Mouse (Mus musculus) embryonic facial prominence, embryonic 14.5 days (tissue): ENCODE results near the gene Nob1. TPM values are rescaled to one million over a fixed set of nuclear protein-coding genes. Genes with fewer than 3 reads are reported as not detected.

Experiments
- ATAC-seq: fragments of 200-750 bp; cut with Nextera tagmentation; 2 replicates; pipeline ENCODE4 v1.8.0; 2017; ENCODE audit warnings: low read depth, moderate number of reproducible peaks, moderate TSS enrichment
- DNase-seq: peaks from one replicate; pipeline ENCODE4 v3.0.0-alpha.2; 2015; ENCODE audit warnings: low spot score
- H3K27ac ChIP-seq: fragments of 300-500 bp; sonication (generic); replicated peaks from 2 replicates; pipeline ENCODE4 v1.5.1; 2014; ENCODE audit warnings: low read depth, mild to moderate bottlenecking, low read length, moderate library complexity
- H3K27me3 ChIP-seq: fragments of 300-500 bp; sonication (generic); replicated peaks from 2 replicates; pipeline ENCODE4 v1.6.1; 2014; ENCODE audit warnings: low read length; ENCODE audit not compliant: control insufficient read depth, insufficient read depth
- H3K36me3 ChIP-seq: fragments of 300-500 bp; sonication (generic); 2 replicates; pipeline ENCODE4 v1.6.1; 2014; ENCODE audit warnings: low read length, mixed read lengths; ENCODE audit not compliant: control insufficient read depth, insufficient read depth
- H3K4me1 ChIP-seq: fragments of 300-500 bp; sonication (generic); 2 replicates; pipeline ENCODE4 v1.6.1; 2014; ENCODE audit warnings: antibody characterized with exemption, low read length; ENCODE audit not compliant: control insufficient read depth, insufficient read depth
- H3K4me2 ChIP-seq: fragments of 300-500 bp; sonication (generic); 2 replicates; pipeline ENCODE4 v1.6.1; 2014; ENCODE audit warnings: low read depth, mild to moderate bottlenecking, low read length, moderate library complexity, mixed read lengths
- H3K4me3 ChIP-seq: fragments of 300-500 bp; sonication (generic); 2 replicates; pipeline ENCODE4 v1.5.1; 2014; ENCODE audit warnings: low read depth, mild to moderate bottlenecking, low read length
- H3K9ac ChIP-seq: fragments of 300-500 bp; sonication (generic); 2 replicates; pipeline ENCODE4 v1.6.1; 2014; ENCODE audit warnings: low read depth, mild to moderate bottlenecking, low read length, moderate library complexity, mixed read lengths
- H3K9me3 ChIP-seq: fragments of 300-500 bp; sonication (generic); 2 replicates; pipeline ENCODE4 v1.6.1; 2016; ENCODE audit warnings: low read length; ENCODE audit not compliant: control insufficient read depth
- WGBS: fragments of 180-500 bp; shearing (Covaris S2); extraction: QIAGEN DNeasy Blood & Tissue Kit; methylation state at CpG from one replicate; pipeline ENCODE4 v1.1.7; 2014; 5-methylcytosine and 5-hydroxymethylcytosine counted together
- polyA plus RNA-seq: library from polyadenylated mRNA; unstranded; fragments of >200 nt; fragmentation: Nextera tagmentation; extraction: Ambion mirVana; gene quantifications from 2 replicates; pipeline ENCODE4 v1.2.1, GENCODE M21; 2014

The Nob1 gene
- polyA plus RNA-seq, 1 experiment from 2014 or later = 42.8 TPM

GRCm38 (mm10) chr8:107444626-107445025 is 19.8 kb upstream of the Nob1 start:
- WGBS = 64% methylated on average over 3 of the region's 3 CpGs
- H3K27me3 ChIP-seq = no peaks in the 10 kb centered on the region
- ATAC-seq = no peak

GRCm38 (mm10) chr8:107439880-107440625 is 15.2 kb upstream of the Nob1 start:
- DNase-seq (no peak), ATAC-seq (no peak)
- no peak overlapping the region for H3K27ac ChIP-seq
- H3K9me3 ChIP-seq = no peaks in the 10 kb centered on the region
- no peaks in the 10 kb centered on the region for H3K27me3 ChIP-seq
- H3K36me3 ChIP-seq = no peaks in the 10 kb centered on the region
- H3K4me1 ChIP-seq = peaks cover 17% of the 10 kb centered on the region
- no peak overlapping the region for H3K4me3 ChIP-seq
- 85% methylated on average over 3 of the region's 3 CpGs for WGBS
- no peak overlapping the region for H3K9ac ChIP-seq
- H3K4me2 ChIP-seq = no peak overlapping the region

More at GRCm38 (mm10) chr8:107444626-107445025, 19.8 kb upstream of the Nob1 start:
- no peak overlapping the region for H3K4me3 ChIP-seq
- H3K4me2 ChIP-seq = no peak overlapping the region
- H3K9me3 ChIP-seq = no peaks in the 10 kb centered on the region
- no peaks in the 10 kb centered on the region for H3K36me3 ChIP-seq
- peak overlapping the region; percentile 58 for H3K27ac ChIP-seq
- no peak overlapping the region for H3K9ac ChIP-seq
- H3K4me1 ChIP-seq = peaks cover 13% of the 10 kb centered on the region; the same call in 1 of the 2 replicates
- DNase-seq = peak; percentile 65

- ATAC-seq (no peak), DNase-seq (no peak)
- Histone ChIP-seq H3K9ac (no peak overlapping the region; the same call in 1 of the 2 replicates), H3K4me2 (no peak overlapping the region; the same call in 1 of the 2 replicates), H3K4me1 (peaks cover 8% of the 10 kb centered on the region), H3K27ac (no peak overlapping the region), H3K9me3 (no peaks in the 10 kb centered on the region), H3K27me3 (no peaks in the 10 kb centered on the region), H3K36me3 (no peaks in the 10 kb centered on the region), H3K4me3 (no peak overlapping the region)
- WGBS = 66% methylated on average over 2 of the region's 2 CpGs
Measured at GRCm38 (mm10) chr8:107437711-107438110, 12.9 kb upstream of the Nob1 start.

GRCm38 (mm10) chr8:107436841-107437421 is 12.1 kb upstream of the Nob1 start:
- ATAC-seq = 0 out of 2 replicates have a peak, but pooled peaks have one; percentile 15

GRCm38 (mm10) chr8:107435962-107436831 is 11.3 kb upstream of the Nob1 start, which contains the start of gene Wwp2:
Gene Wwp2 (plus strand): TSS chr8:107436365.
- peak; percentile 84 for DNase-seq
- Histone ChIP-seq H3K9me3 (no peaks in the 10 kb centered on the region), H3K36me3 (no peaks in the 10 kb centered on the region), H3K4me2 (peak within 1 kb of the TSS; percentile 82), H3K4me3 (peak within 1 kb of the TSS; percentile 85), H3K27ac (peak within 1 kb of the TSS; percentile 92), H3K27me3 (no peaks in the 10 kb centered on the region), H3K9ac (peak within 1 kb of the TSS; percentile 94), H3K4me1 (peaks cover 8% of the 10 kb centered on the region)
- WGBS = under 1% methylated on average over 31 of the region's 81 CpGs
- peak; percentile 93 for ATAC-seq

More at GRCm38 (mm10) chr8:107436841-107437421, 12.1 kb upstream of the Nob1 start:
- peak overlapping the region; percentile 82 for H3K4me2 ChIP-seq
- DNase-seq = peak; percentile 57
- 7% methylated on average over 16 of the region's 16 CpGs for WGBS
- no peaks in the 10 kb centered on the region for H3K36me3 ChIP-seq
- H3K27me3 ChIP-seq = no peaks in the 10 kb centered on the region
- no peaks in the 10 kb centered on the region for H3K9me3 ChIP-seq
- peak overlapping the region; percentile 85 for H3K4me3 ChIP-seq
- peak overlapping the region; percentile 94 for H3K9ac ChIP-seq
- peak overlapping the region; percentile 92 for H3K27ac ChIP-seq
- H3K4me1 ChIP-seq = peaks cover 8% of the 10 kb centered on the region

- ATAC-seq = no peak
- no peaks in the 10 kb centered on the region for H3K9me3 ChIP-seq
- H3K27ac ChIP-seq = peak overlapping the region; percentile 92
Measured at GRCm38 (mm10) chr8:107435421-107435961, 10.6 kb upstream of the Nob1 start.

GRCm38 (mm10) chr8:107430821-107431220 is 6.0 kb upstream of the Nob1 start:
- DNase-seq = no peak
- H3K4me1 ChIP-seq = peaks cover 4% of the 10 kb centered on the region
- no peaks in the 10 kb centered on the region for H3K36me3 ChIP-seq
- ATAC-seq = no peak
- no peak overlapping the region for H3K27ac ChIP-seq
- H3K4me3 ChIP-seq = no peak overlapping the region
- no peaks in the 10 kb centered on the region for H3K27me3 ChIP-seq
- 82% methylated on average over 8 of the region's 8 CpGs for WGBS
- no peak overlapping the region for H3K4me2 ChIP-seq
- H3K9ac ChIP-seq = no peak overlapping the region
- H3K9me3 ChIP-seq = no peaks in the 10 kb centered on the region

More at GRCm38 (mm10) chr8:107435421-107435961, 10.6 kb upstream of the Nob1 start:
- Histone ChIP-seq H3K4me2 (peak overlapping the region; percentile 82), H3K4me1 (peaks cover 8% of the 10 kb centered on the region), H3K9ac (peak overlapping the region; percentile 94), H3K36me3 (no peaks in the 10 kb centered on the region), H3K4me3 (peak overlapping the region; percentile 85), H3K27me3 (no peaks in the 10 kb centered on the region)
- no peak for DNase-seq
- WGBS = 25% methylated on average over 11 of the region's 11 CpGs

GRCm38 (mm10) chr8:107425230-107425597 is 363 bp upstream of the Nob1 start:
- Histone ChIP-seq H3K4me3 (peak overlapping the region; percentile 78), H3K4me1 (peaks cover 12% of the 10 kb centered on the region), H3K4me2 (peak overlapping the region; percentile 7; the same call in 1 of the 2 replicates), H3K27me3 (no peaks in the 10 kb centered on the region), H3K9me3 (no peaks in the 10 kb centered on the region), H3K27ac (no peak overlapping the region), H3K9ac (no peak overlapping the region), H3K36me3 (peaks cover 30% of the 10 kb centered on the region)
- no peak for DNase-seq
- 46% methylated on average over 8 of the region's 8 CpGs for WGBS
- ATAC-seq = no peak
